Mouse (Mus musculus): ENCODE data around the gene Naglu. TPM values are rescaled to one million over a fixed set of nuclear protein-coding genes. Genes with fewer than 3 reads are reported as not detected.
A peak's percentile ranks its signal among the peaks of the same experiment; 100 is the strongest.

Naglu gene
- polyA plus RNA-seq, 1 experiment from 2014 or later: 12.5 TPM

- H3K4me1 ChIP-seq (ENCODE audit: control insufficient read depth in 2 of 2, insufficient read depth in 2 of 2, low read length in 2 of 2): peaks cover 74 to 86% of the 10 kb centered on the region in 2 experiments
- H3K4me2 ChIP-seq (ENCODE audit: low read length): peak overlapping the region; percentile 36
- 45% methylated on average over 14 of the region's 14 CpGs for WGBS
- H3K36me3 ChIP-seq (ENCODE audit: control insufficient read depth, insufficient read depth, low read length): peaks cover 12% of the 10 kb centered on the region; the same call in 1 of the 2 replicates
- no peak overlapping the region for H3K4me3 ChIP-seq (ENCODE audit: control insufficient read depth in 1 of 2, insufficient read depth in 1 of 2, low read depth in 1 of 2, low read length in 2 of 2)
- no peaks in the 10 kb centered on the region for H3K9me3 ChIP-seq (ENCODE audit: control insufficient read depth, low read length)
- H3K27ac ChIP-seq (replicated peaks in 1 of 2; ENCODE audit: control insufficient read depth in 1 of 2, insufficient read depth in 1 of 2, low read depth in 2 of 2, low read length in 2 of 2): peak overlapping the region; percentile 91 to 99
- no peaks in the 10 kb centered on the region for H3K27me3 ChIP-seq (ENCODE audit: control insufficient read depth, insufficient read depth, low read length)
- ATAC-seq (ENCODE audit: insufficient number of reproducible peaks, insufficient read depth, low FRiP score, low read depth): peak; percentile 6; the same call in 1 of the 2 replicates
- H3K9ac ChIP-seq (ENCODE audit: low read length): peak overlapping the region; percentile 63
These were observed 6.7 kb upstream of the Naglu start for GRCm38 (mm10) chr11:101062971-101063675.

- 2% methylated on average over 12 of the region's 12 CpGs for WGBS
- Histone ChIP-seq H3K4me2 (ENCODE audit: low read length) (peak overlapping the region; percentile 36; the same call in 1 of the 2 replicates), H3K9ac (ENCODE audit: low read length) (peak overlapping the region; percentile 63), H3K9me3 (ENCODE audit: control insufficient read depth, low read length) (no peaks in the 10 kb centered on the region), H3K4me1 (ENCODE audit: control insufficient read depth in 2 of 2, insufficient read depth in 2 of 2, low read length in 2 of 2) (peaks cover 68 to 79% of the 10 kb centered on the region in 2 experiments), H3K27me3 (ENCODE audit: control insufficient read depth, insufficient read depth, low read length) (no peaks in the 10 kb centered on the region), H3K36me3 (ENCODE audit: control insufficient read depth, insufficient read depth, low read length) (peaks cover 12% of the 10 kb centered on the region; the same call in 1 of the 2 replicates), H3K4me3 (ENCODE audit: control insufficient read depth in 1 of 2, insufficient read depth in 1 of 2, low read depth in 1 of 2, low read length in 2 of 2) (no peak overlapping the region), H3K27ac (replicated peaks in 1 of 2; ENCODE audit: control insufficient read depth in 1 of 2, insufficient read depth in 1 of 2, low read depth in 2 of 2, low read length in 2 of 2) (peak overlapping the region; percentile 91 to 99)
- ATAC-seq (ENCODE audit: insufficient number of reproducible peaks, insufficient read depth, low FRiP score, low read depth): peak; percentile 75
These were observed 6.0 kb upstream of the Naglu start for GRCm38 (mm10) chr11:101063676-101064327.

- peaks cover 61 to 72% of the 10 kb centered on the region in 2 experiments for H3K4me1 ChIP-seq (ENCODE audit: control insufficient read depth in 2 of 2, insufficient read depth in 2 of 2, low read length in 2 of 2)
- peak overlapping the region; percentile 42 for H3K9ac ChIP-seq (ENCODE audit: low read length)
- no peak for ATAC-seq (ENCODE audit: insufficient number of reproducible peaks, insufficient read depth, low FRiP score, low read depth)
- H3K4me3 ChIP-seq (ENCODE audit: control insufficient read depth in 1 of 2, insufficient read depth in 1 of 2, low read depth in 1 of 2, low read length in 2 of 2): no peak overlapping the region
- H3K4me2 ChIP-seq (ENCODE audit: low read length): peak overlapping the region; percentile 36; the same call in 1 of the 2 replicates
- peak overlapping the region; percentile 91 to 99 for H3K27ac ChIP-seq (replicated peaks in 1 of 2; ENCODE audit: control insufficient read depth in 1 of 2, insufficient read depth in 1 of 2, low read depth in 2 of 2, low read length in 2 of 2)
- 46% methylated on average over 4 of the region's 4 CpGs for WGBS
- H3K27me3 ChIP-seq (ENCODE audit: control insufficient read depth, insufficient read depth, low read length): no peaks in the 10 kb centered on the region
- H3K9me3 ChIP-seq (ENCODE audit: control insufficient read depth, low read length): no peaks in the 10 kb centered on the region
- H3K36me3 ChIP-seq (ENCODE audit: control insufficient read depth, insufficient read depth, low read length): peaks cover 12% of the 10 kb centered on the region; the same call in 1 of the 2 replicates
These were observed 5.3 kb upstream of the Naglu start for GRCm38 (mm10) chr11:101064462-101064861.

GRCm38 (mm10) chr11:101065002-101065401, 4.8 kb upstream of the Naglu start:
- peak overlapping the region; percentile 91 to 99 for H3K27ac ChIP-seq (replicated peaks in 1 of 2; ENCODE audit: control insufficient read depth in 1 of 2, insufficient read depth in 1 of 2, low read depth in 2 of 2, low read length in 2 of 2)
- 78% methylated on average over 9 of the region's 9 CpGs for WGBS
- no peak for ATAC-seq (ENCODE audit: insufficient number of reproducible peaks, insufficient read depth, low FRiP score, low read depth)
- no peak overlapping the region for H3K4me3 ChIP-seq (ENCODE audit: control insufficient read depth in 1 of 2, insufficient read depth in 1 of 2, low read depth in 1 of 2, low read length in 2 of 2)
- no peaks in the 10 kb centered on the region for H3K9me3 ChIP-seq (ENCODE audit: control insufficient read depth, low read length)
- peaks cover 56 to 67% of the 10 kb centered on the region in 2 experiments for H3K4me1 ChIP-seq (ENCODE audit: control insufficient read depth in 2 of 2, insufficient read depth in 2 of 2, low read length in 2 of 2)
- no peak overlapping the region for H3K9ac ChIP-seq (ENCODE audit: low read length)
- peaks cover 12% of the 10 kb centered on the region; the same call in 1 of the 2 replicates for H3K36me3 ChIP-seq (ENCODE audit: control insufficient read depth, insufficient read depth, low read length)
- H3K27me3 ChIP-seq (ENCODE audit: control insufficient read depth, insufficient read depth, low read length): no peaks in the 10 kb centered on the region
- no peak overlapping the region for H3K4me2 ChIP-seq (ENCODE audit: low read length)

- Histone ChIP-seq H3K27ac (replicated peaks in 1 of 2; ENCODE audit: control insufficient read depth in 1 of 2, insufficient read depth in 1 of 2, low read depth in 2 of 2, low read length in 2 of 2) (peak overlapping the region; percentile 17 to 34; a peak in 1 of 4 replicates), H3K9me3 (ENCODE audit: control insufficient read depth, low read length) (no peaks in the 10 kb centered on the region), H3K9ac (ENCODE audit: low read length) (peak overlapping the region; percentile 31; the same call in 1 of the 2 replicates)
These were observed 3.0 kb upstream of the Naglu start for GRCm38 (mm10) chr11:101066549-101067412.

GRCm38 (mm10) chr11:101070189-101070527, 346 bp downstream of the Naglu start:
- Histone ChIP-seq H3K36me3 (ENCODE audit: control insufficient read depth, insufficient read depth, low read length) (no peaks in the 10 kb centered on the region), H3K27me3 (ENCODE audit: control insufficient read depth, insufficient read depth, low read length) (no peaks in the 10 kb centered on the region), H3K4me1 (ENCODE audit: control insufficient read depth in 2 of 2, insufficient read depth in 2 of 2, low read length in 2 of 2) (peaks cover 11 to 21% of the 10 kb centered on the region in 2 experiments), H3K4me2 (ENCODE audit: low read length) (peak overlapping the region; percentile 99), H3K4me3 (ENCODE audit: control insufficient read depth in 1 of 2, insufficient read depth in 1 of 2, low read depth in 1 of 2, low read length in 2 of 2) (peak overlapping the region; percentile 69 to 85), H3K27ac (replicated peaks in 1 of 2; ENCODE audit: control insufficient read depth in 1 of 2, insufficient read depth in 1 of 2, low read depth in 2 of 2, low read length in 2 of 2) (0 out of 4 replicates have a peak overlapping the region, but pooled peaks of 1 of the 2 experiments have one; percentile 11), H3K9ac (ENCODE audit: low read length) (peak overlapping the region; percentile 84), H3K9me3 (ENCODE audit: control insufficient read depth, low read length) (no peaks in the 10 kb centered on the region)
- under 1% methylated on average over 34 of the region's 36 CpGs for WGBS
- peak; percentile 54 for ATAC-seq (ENCODE audit: insufficient number of reproducible peaks, insufficient read depth, low FRiP score, low read depth)

More at GRCm38 (mm10) chr11:101066549-101067412, 3.0 kb upstream of the Naglu start:
- ATAC-seq (ENCODE audit: insufficient number of reproducible peaks, insufficient read depth, low FRiP score, low read depth): no peak
- WGBS: 18% methylated on average over 18 of the region's 18 CpGs
- Histone ChIP-seq H3K4me1 (ENCODE audit: control insufficient read depth in 2 of 2, insufficient read depth in 2 of 2, low read length in 2 of 2) (peaks cover 42 to 55% of the 10 kb centered on the region in 2 experiments), H3K4me2 (ENCODE audit: low read length) (peak overlapping the region; percentile 61), H3K27me3 (ENCODE audit: control insufficient read depth, insufficient read depth, low read length) (no peaks in the 10 kb centered on the region), H3K4me3 (ENCODE audit: control insufficient read depth in 1 of 2, insufficient read depth in 1 of 2, low read depth in 1 of 2, low read length in 2 of 2) (peak overlapping the region; percentile 28 to 40), H3K36me3 (ENCODE audit: control insufficient read depth, insufficient read depth, low read length) (peaks cover 8% of the 10 kb centered on the region; the same call in 1 of the 2 replicates)

- Histone ChIP-seq H3K9me3 (ENCODE audit: control insufficient read depth, low read length) (no peaks in the 10 kb centered on the region), H3K4me1 (ENCODE audit: control insufficient read depth in 2 of 2, insufficient read depth in 2 of 2, low read length in 2 of 2) (peaks cover 10 to 15% of the 10 kb centered on the region in 2 experiments; a peak in 3 of 4 replicates), H3K27me3 (ENCODE audit: control insufficient read depth, insufficient read depth, low read length) (no peaks in the 10 kb centered on the region), H3K4me2 (ENCODE audit: low read length) (peak overlapping the region; percentile 99; the same call in 1 of the 2 replicates), H3K27ac (replicated peaks in 1 of 2; ENCODE audit: control insufficient read depth in 1 of 2, insufficient read depth in 1 of 2, low read depth in 2 of 2, low read length in 2 of 2) (no peak overlapping the region), H3K36me3 (ENCODE audit: control insufficient read depth, insufficient read depth, low read length) (no peaks in the 10 kb centered on the region), H3K4me3 (ENCODE audit: control insufficient read depth in 1 of 2, insufficient read depth in 1 of 2, low read depth in 1 of 2, low read length in 2 of 2) (peak overlapping the region in 1 of 2 experiments; percentile 85; a peak in 1 of 4 replicates), H3K9ac (ENCODE audit: low read length) (peak overlapping the region; percentile 84; the same call in 1 of the 2 replicates)
- WGBS: 65% methylated on average over 6 of the region's 6 CpGs
- ATAC-seq (ENCODE audit: insufficient number of reproducible peaks, insufficient read depth, low FRiP score, low read depth): no peak
These were observed 1.2 kb downstream of the Naglu start for GRCm38 (mm10) chr11:101070987-101071386.

Measured in heart, embryonic 14.5 days (tissue).